Mouse (Mus musculus): ENCODE data around the gene Fau. TPM values are rescaled to one million over a fixed set of nuclear protein-coding genes. Genes with fewer than 3 reads are reported as not detected.
"Not testable (repeated sequence)": the region's sequence is repeated elsewhere in the genome, so short reads cannot be mapped to it uniquely, and the experiment has no call there.

The Fau gene
- polyA plus RNA-seq, 1 experiment from 2014 or later, result 729 TPM

DNA sequence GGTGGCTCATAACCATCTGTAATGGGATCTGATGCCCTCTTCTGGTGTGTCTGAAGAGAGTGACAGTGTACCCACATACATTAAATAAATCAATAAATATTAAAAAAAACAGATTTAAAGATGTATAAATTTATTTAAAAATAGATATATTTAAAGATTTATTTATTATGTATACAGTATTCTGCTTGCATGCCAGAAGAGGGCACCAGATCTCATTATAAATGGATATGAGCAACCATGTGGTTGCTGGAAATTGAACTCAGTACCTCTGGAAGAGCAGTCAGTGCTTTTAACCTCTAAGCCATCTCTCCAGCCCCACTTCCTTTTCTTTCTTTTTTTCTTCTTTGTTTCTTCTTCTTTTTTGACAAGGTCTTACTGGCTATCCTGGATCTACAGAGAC lies 17.6 kb upstream of the Fau start:
- no peaks in the 10 kb centered on the region for H3K36me3 ChIP-seq (ENCODE audit: control insufficient read depth, insufficient read depth, low read length)
- H3K9ac ChIP-seq (ENCODE audit: low read length), result no peak overlapping the region
- H3K4me2 ChIP-seq (ENCODE audit: low read depth, low read length, severe bottlenecking), result no peak overlapping the region
- no peak overlapping the region for H3K4me3 ChIP-seq (ENCODE audit: low read depth, low read length)
- H3K9me3 ChIP-seq (ENCODE audit: control insufficient read depth, low read length), result no peaks in the 10 kb centered on the region
- H3K27ac ChIP-seq (ENCODE audit: low read depth, low read length), result no peak overlapping the region
- 0 out of 2 replicates have a peak, but pooled peaks cover under 1% of the 10 kb centered on the region for H3K4me1 ChIP-seq (replicated peaks; ENCODE audit: control insufficient read depth, insufficient read depth, low read length)
- H3K27me3 ChIP-seq (ENCODE audit: control insufficient read depth, insufficient read depth, low read length), result no peaks in the 10 kb centered on the region
- ATAC-seq (replicated peaks; ENCODE audit: low FRiP score) (no peak), DNase-seq (ENCODE audit: low spot score) (no peak)

DNA sequence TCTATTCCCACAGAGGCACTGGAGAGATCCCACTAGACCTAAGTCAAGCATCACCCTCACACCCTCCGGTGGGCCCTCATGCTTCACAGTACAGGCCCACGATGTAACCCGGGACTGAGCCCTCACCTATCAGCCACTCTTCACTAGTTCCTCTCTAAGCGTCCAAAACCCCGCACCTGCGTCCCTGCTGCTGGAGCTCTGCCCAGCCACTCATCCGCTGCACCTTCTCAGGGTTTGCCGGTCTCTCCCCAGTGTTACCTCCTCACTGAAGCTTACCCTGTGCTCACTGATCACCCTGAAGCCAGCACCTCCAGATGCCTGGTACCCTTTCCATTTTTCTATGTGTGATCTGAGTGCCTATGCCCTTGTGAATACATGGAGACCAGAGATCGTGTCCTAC lies 15.4 kb upstream of the Fau start:
- no peak for ATAC-seq (replicated peaks; ENCODE audit: low FRiP score)
- Histone ChIP-seq H3K9ac (ENCODE audit: low read length) (no peak overlapping the region), H3K4me3 (ENCODE audit: low read depth, low read length) (no peak overlapping the region), H3K27ac (ENCODE audit: low read depth, low read length) (no peak overlapping the region), H3K36me3 (ENCODE audit: control insufficient read depth, insufficient read depth, low read length) (no peaks in the 10 kb centered on the region), H3K4me1 (replicated peaks; ENCODE audit: control insufficient read depth, insufficient read depth, low read length) (peaks cover 5% of the 10 kb centered on the region; the same call in 1 of the 2 replicates), H3K4me2 (ENCODE audit: low read depth, low read length, severe bottlenecking) (no peak overlapping the region), H3K27me3 (ENCODE audit: control insufficient read depth, insufficient read depth, low read length) (no peaks in the 10 kb centered on the region), H3K9me3 (ENCODE audit: control insufficient read depth, low read length) (no peaks in the 10 kb centered on the region)
- peak; percentile 47 for DNase-seq (ENCODE audit: low spot score)
- 88% methylated on average over 9 of the region's 9 CpGs for WGBS

GRCm38 (mm10) chr19:6044102-6044501 lies 13.5 kb upstream of the Fau start:
- not testable (repeated sequence) for DNase-seq (ENCODE audit: low spot score); ATAC-seq (replicated peaks; ENCODE audit: low FRiP score); H3K4me3 ChIP-seq (ENCODE audit: low read depth, low read length); H3K36me3 ChIP-seq (ENCODE audit: control insufficient read depth, insufficient read depth, low read length); H3K9me3 ChIP-seq (ENCODE audit: control insufficient read depth, low read length); H3K27ac ChIP-seq (ENCODE audit: low read depth, low read length); H3K27me3 ChIP-seq (ENCODE audit: control insufficient read depth, insufficient read depth, low read length); H3K4me2 ChIP-seq (ENCODE audit: low read depth, low read length, severe bottlenecking); H3K9ac ChIP-seq (ENCODE audit: low read length)
- WGBS, result 75% methylated on average over 4 of the region's 4 CpGs
- H3K4me1 ChIP-seq (replicated peaks; ENCODE audit: control insufficient read depth, insufficient read depth, low read length), result peaks cover 12% of the 10 kb centered on the region

DNA sequence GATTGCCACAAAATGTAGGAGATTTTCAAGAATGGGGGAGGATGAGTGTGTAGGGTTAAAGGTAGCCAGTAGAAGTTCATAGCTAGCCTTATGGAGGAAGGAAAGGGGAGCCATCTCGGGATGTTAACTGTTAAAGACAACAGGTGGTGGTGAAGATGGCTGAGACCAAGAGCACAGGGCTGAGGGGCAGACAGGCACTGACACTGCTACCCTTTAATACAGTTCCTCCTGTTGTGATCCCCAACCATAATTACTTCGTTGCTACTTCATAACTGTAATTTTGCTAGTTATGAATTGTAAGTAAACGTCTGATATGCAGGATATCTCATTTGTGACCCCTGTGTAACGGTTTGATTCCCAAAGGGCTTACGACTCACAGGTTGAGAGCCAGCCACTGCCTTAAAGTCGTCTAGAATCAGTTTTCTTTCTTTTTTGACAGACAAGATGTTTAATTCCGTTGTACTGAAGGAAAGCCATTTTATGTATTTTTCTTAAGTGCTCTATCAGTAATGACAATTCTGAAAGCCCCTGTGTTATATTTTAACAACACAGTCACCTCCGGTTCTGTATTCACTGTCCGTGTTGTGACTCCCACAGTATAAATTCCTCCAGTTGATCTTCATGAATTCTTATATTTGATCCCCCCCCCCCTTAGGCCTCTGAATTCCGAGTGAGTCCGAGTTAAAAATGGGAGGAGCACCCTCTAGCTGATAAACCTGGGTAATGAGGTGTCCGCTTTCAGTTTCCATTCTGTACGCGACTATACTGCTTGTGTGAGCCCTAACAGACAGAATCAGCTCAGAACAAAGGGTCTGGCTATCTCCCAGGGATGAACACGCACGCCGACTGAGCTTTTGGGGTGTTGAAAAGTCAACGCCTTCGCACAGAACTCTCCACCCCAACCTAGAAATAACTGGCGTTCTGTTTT lies 12.0 kb upstream of the Fau start:
- Histone ChIP-seq H3K4me3 (ENCODE audit: low read depth, low read length) (peak overlapping the region; percentile 88), H3K9me3 (ENCODE audit: control insufficient read depth, low read length) (no peaks in the 10 kb centered on the region), H3K4me1 (replicated peaks; ENCODE audit: control insufficient read depth, insufficient read depth, low read length) (peaks cover 12% of the 10 kb centered on the region), H3K36me3 (ENCODE audit: control insufficient read depth, insufficient read depth, low read length) (peaks cover 12% of the 10 kb centered on the region; the same call in 1 of the 2 replicates), H3K27me3 (ENCODE audit: control insufficient read depth, insufficient read depth, low read length) (no peaks in the 10 kb centered on the region), H3K9ac (ENCODE audit: low read length) (peak overlapping the region; percentile 96), H3K27ac (ENCODE audit: low read depth, low read length) (peak overlapping the region; percentile 98), H3K4me2 (ENCODE audit: low read depth, low read length, severe bottlenecking) (peak overlapping the region; percentile 95)
- 24% methylated on average over 20 of the region's 20 CpGs for WGBS
- ATAC-seq (replicated peaks; ENCODE audit: low FRiP score) (peak; percentile 49), DNase-seq (ENCODE audit: low spot score) (no peak)

DNA sequence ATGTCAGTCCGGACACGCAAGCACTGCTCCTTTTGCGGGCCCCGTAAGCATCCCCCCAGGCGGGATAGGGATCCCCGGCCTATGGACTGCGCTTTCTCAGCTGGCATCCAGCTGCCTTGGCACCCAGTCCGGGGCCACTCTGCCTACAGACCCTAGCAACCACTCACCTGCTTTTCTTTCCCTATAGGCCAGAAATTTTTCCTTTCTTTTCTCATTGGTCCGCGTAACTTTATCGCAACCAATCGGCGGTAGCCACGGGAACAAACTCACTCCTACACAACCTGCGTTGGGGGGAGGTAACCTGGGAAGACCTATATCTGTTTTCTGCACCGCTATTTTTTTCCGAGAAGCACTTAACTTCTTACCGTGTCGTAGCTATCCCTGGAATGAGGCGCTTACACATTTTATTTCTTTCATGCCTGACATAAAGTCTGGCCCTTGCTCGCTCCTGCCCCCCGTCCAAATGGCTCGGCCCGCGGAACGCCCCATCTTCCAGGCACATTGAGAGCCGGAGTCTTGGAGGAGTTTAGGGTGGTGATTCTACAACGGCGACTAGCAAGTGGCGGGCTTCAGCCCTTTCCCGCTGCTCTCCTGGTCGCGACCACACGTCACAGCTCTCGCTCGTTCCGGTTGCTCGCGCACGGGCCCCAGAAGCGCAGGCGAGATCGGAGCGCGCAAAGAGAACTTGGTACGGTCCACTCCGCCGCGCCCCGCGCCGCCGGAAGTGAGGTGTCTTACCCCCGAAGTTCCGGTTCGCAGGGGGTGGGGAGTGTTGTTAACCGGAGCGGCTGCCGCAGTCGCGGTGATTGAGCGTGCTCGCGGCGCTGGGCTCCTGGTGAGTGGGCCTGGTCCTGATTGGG lies 11.1 kb upstream of the Fau start, which contains the start of gene Syvn1:
Syvn1 (plus strand) TSS at position 283 of the 860 bp plus-strand sequence.
- Histone ChIP-seq H3K4me3 (ENCODE audit: low read depth, low read length) (peak within 1 kb of the TSS; percentile 88), H3K27me3 (ENCODE audit: control insufficient read depth, insufficient read depth, low read length) (no peaks in the 10 kb centered on the region), H3K27ac (ENCODE audit: low read depth, low read length) (peak within 1 kb of the TSS; percentile 98), H3K9ac (ENCODE audit: low read length) (peak within 1 kb of the TSS; percentile 96), H3K36me3 (ENCODE audit: control insufficient read depth, insufficient read depth, low read length) (peaks cover 17% of the 10 kb centered on the region), H3K9me3 (ENCODE audit: control insufficient read depth, low read length) (no peaks in the 10 kb centered on the region), H3K4me1 (replicated peaks; ENCODE audit: control insufficient read depth, insufficient read depth, low read length) (peaks cover 12% of the 10 kb centered on the region), H3K4me2 (ENCODE audit: low read depth, low read length, severe bottlenecking) (peak within 1 kb of the TSS; percentile 95)
- peak; percentile 92 for ATAC-seq (replicated peaks; ENCODE audit: low FRiP score)
- WGBS, result under 1% methylated on average over 65 of the region's 65 CpGs
- DNase-seq (ENCODE audit: low spot score), result peak; percentile 94

GRCm38 (mm10) chr19:6047154-6047898 lies 10.3 kb upstream of the Fau start:
- Histone ChIP-seq H3K27me3 (ENCODE audit: control insufficient read depth, insufficient read depth, low read length) (no peaks in the 10 kb centered on the region), H3K4me2 (ENCODE audit: low read depth, low read length, severe bottlenecking) (peak overlapping the region; percentile 95), H3K9ac (ENCODE audit: low read length) (peak overlapping the region; percentile 96), H3K27ac (ENCODE audit: low read depth, low read length) (peak overlapping the region; percentile 98), H3K4me3 (ENCODE audit: low read depth, low read length) (peak overlapping the region; percentile 88), H3K4me1 (replicated peaks; ENCODE audit: control insufficient read depth, insufficient read depth, low read length) (peaks cover 12% of the 10 kb centered on the region), H3K36me3 (ENCODE audit: control insufficient read depth, insufficient read depth, low read length) (peaks cover 18% of the 10 kb centered on the region), H3K9me3 (ENCODE audit: control insufficient read depth, low read length) (no peaks in the 10 kb centered on the region)
- DNase-seq (ENCODE audit: low spot score) (no peak), ATAC-seq (replicated peaks; ENCODE audit: low FRiP score) (peak; percentile 10)
- 3% methylated on average over 44 of the region's 44 CpGs for WGBS

GRCm38 (mm10) chr19:6047899-6048166 lies 9.8 kb upstream of the Fau start:
- Histone ChIP-seq H3K9me3 (ENCODE audit: control insufficient read depth, low read length) (no peaks in the 10 kb centered on the region), H3K36me3 (ENCODE audit: control insufficient read depth, insufficient read depth, low read length) (peaks cover 21% of the 10 kb centered on the region), H3K4me1 (replicated peaks; ENCODE audit: control insufficient read depth, insufficient read depth, low read length) (peaks cover 12% of the 10 kb centered on the region), H3K4me2 (ENCODE audit: low read depth, low read length, severe bottlenecking) (peak overlapping the region; percentile 95), H3K27me3 (ENCODE audit: control insufficient read depth, insufficient read depth, low read length) (no peaks in the 10 kb centered on the region), H3K27ac (ENCODE audit: low read depth, low read length) (no peak overlapping the region), H3K4me3 (ENCODE audit: low read depth, low read length) (peak overlapping the region; percentile 88), H3K9ac (ENCODE audit: low read length) (peak overlapping the region; percentile 96)
- no peak for DNase-seq (ENCODE audit: low spot score)
- WGBS, result 89% methylated on average over 8 of the region's 8 CpGs
- no peak for ATAC-seq (replicated peaks; ENCODE audit: low FRiP score)

All from forebrain, embryonic 11.5 days (tissue).